Mouse (Mus musculus) left cerebral cortex, adult 9 months (tissue): ENCODE measurements around the gene Gm20855.
"Not testable (repeated sequence)": the region's sequence is repeated elsewhere in the genome, so short reads cannot be mapped to it uniquely, and the experiment has no call there.

Experiments
- DNase-seq, 2 experiments: peaks; one replicate each; pipeline ENCODE4 v3.0.0; 2022; ENCODE audit warnings: low spot score in 2 of 2

Gm20855 gene

DNA sequence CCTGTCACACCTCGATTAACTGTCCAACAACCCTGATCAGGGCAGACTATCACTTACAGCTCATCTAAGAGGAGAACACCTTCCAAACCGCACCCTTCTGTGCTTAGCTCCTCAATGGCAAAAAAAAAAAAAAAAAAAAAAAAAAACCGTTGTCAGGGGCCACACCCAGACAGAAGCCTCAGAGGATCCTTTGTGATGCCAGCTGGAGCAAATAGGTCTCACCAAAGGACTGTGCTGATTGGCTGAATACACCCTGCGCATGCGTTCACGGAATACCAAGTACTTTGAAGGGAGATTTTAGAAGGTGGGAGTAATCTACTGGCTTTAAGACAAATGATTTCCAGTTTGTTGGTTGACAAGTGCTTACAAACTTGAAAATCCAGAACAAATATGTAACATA lies at the start of gene Gm20855:
TSS of gene Gm20855 (minus strand) at position 101 of the 400 bp plus-strand sequence.
- DNase-seq = not testable (repeated sequence)
